Mouse (Mus musculus): Measurements from ENCODE around the gene Hnrnph3. TPM values are rescaled to one million over a fixed set of nuclear protein-coding genes. Genes with fewer than 3 reads are reported as not detected.

Hnrnph3 gene
- polyA plus RNA-seq, 1 experiment from 2014 or later, result 163 TPM

DNA sequence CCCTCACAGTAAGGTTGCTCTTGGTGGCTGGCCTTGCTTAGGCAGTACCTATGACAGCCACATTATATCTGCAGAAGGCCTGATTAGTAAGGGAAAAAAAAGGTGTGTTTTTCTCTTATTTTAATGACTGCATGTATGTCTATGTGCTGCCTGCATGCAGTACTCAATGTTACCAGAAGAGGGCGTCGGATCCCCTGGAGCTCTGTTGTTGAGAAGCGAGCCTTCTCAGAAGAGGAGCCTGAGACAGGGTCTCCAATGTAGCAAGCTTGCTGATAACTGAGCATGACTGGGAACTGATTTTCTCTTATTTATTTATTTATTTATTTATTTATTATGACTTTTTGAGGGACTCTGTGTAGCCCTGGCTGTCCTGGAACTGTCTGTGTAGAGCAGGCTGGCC, 36.7 kb downstream of the Hnrnph3 start:
- 28% methylated on average over 3 of the region's 3 CpGs for WGBS
- H3K36me3 ChIP-seq (ENCODE audit: control insufficient read depth, insufficient read depth, low read length), result no peaks in the 10 kb centered on the region; the same call in 1 of the 2 replicates

DNA sequence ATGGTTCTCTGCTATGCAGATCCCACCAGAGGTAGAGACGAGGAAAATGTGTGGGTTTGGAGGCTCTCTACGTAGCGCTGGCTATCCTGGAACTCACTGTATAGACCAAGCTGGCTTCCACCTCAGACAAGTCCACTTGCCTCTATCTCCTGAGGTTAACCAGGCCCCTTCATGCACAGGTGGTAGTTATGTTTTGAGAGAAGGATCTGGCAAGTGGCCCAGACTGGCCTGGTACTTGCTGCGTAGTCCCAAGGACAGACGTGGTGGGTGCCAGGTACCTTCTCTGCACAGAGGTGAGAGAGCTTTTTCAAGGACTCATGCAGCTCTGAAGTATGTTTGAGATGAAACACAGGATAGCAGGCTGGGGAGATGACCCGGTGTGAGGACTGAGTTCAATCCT, 39.5 kb downstream of the Hnrnph3 start:
- no peaks in the 10 kb centered on the region for H3K27me3 ChIP-seq (ENCODE audit: control insufficient read depth, insufficient read depth, low read length)
- no peak overlapping the region for H3K4me2 ChIP-seq (replicated peaks; ENCODE audit: low read depth, low read length)
- no peak for DNase-seq (ENCODE audit: low spot score)
- no peak overlapping the region for H3K9ac ChIP-seq (ENCODE audit: low read depth, low read length)
- no peaks in the 10 kb centered on the region for H3K36me3 ChIP-seq (ENCODE audit: control insufficient read depth, insufficient read depth, low read length)
- no peak overlapping the region for H3K27ac ChIP-seq (ENCODE audit: low read depth, low read length)
- no peak overlapping the region for H3K4me3 ChIP-seq (ENCODE audit: low read depth, low read length)
- WGBS, result 92% methylated on average over 6 of the region's 6 CpGs
- no peaks in the 10 kb centered on the region for H3K9me3 ChIP-seq (ENCODE audit: control insufficient read depth, low read length)
- H3K4me1 ChIP-seq (replicated peaks; ENCODE audit: control insufficient read depth, insufficient read depth, low read length), result no peaks in the 10 kb centered on the region
- no peak for ATAC-seq (ENCODE audit: low FRiP score)

More for the DNA sequence above, 36.7 kb downstream of the Hnrnph3 start:
- Histone ChIP-seq H3K4me2 (replicated peaks; ENCODE audit: low read depth, low read length) (no peak overlapping the region), H3K9ac (ENCODE audit: low read depth, low read length) (no peak overlapping the region), H3K27ac (ENCODE audit: low read depth, low read length) (no peak overlapping the region), H3K9me3 (ENCODE audit: control insufficient read depth, low read length) (no peaks in the 10 kb centered on the region), H3K27me3 (ENCODE audit: control insufficient read depth, insufficient read depth, low read length) (no peaks in the 10 kb centered on the region), H3K4me1 (replicated peaks; ENCODE audit: control insufficient read depth, insufficient read depth, low read length) (no peaks in the 10 kb centered on the region), H3K4me3 (ENCODE audit: low read depth, low read length) (no peak overlapping the region)
- no peak for ATAC-seq (ENCODE audit: low FRiP score)
- peak; percentile 56 for DNase-seq (ENCODE audit: low spot score)

DNA sequence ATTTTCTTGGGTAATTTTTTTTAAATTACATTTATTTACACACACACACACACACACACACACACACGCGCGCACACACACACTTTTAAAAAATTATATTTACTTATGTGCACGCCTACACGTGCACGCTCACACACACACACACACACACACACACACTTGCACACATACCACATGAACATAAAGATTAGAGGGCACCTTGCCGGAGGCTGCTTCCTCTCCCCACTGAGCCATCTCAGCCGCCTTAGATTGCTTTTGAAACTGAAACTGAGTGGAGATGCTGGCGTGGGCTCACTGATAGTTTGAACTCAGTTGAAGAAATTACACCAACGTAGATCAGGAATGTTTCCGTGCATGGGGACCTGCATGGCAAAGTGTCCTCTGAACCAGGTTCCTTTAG, 39.9 kb downstream of the Hnrnph3 start:
- H3K4me2 ChIP-seq (replicated peaks; ENCODE audit: low read depth, low read length), result no peak overlapping the region
- no peaks in the 10 kb centered on the region for H3K9me3 ChIP-seq (ENCODE audit: control insufficient read depth, low read length)
- DNase-seq (ENCODE audit: low spot score) (no peak), ATAC-seq (ENCODE audit: low FRiP score) (no peak)
- H3K4me1 ChIP-seq (replicated peaks; ENCODE audit: control insufficient read depth, insufficient read depth, low read length), result no peaks in the 10 kb centered on the region
- H3K4me3 ChIP-seq (ENCODE audit: low read depth, low read length), result no peak overlapping the region
- no peaks in the 10 kb centered on the region for H3K27me3 ChIP-seq (ENCODE audit: control insufficient read depth, insufficient read depth, low read length)
- no peak overlapping the region for H3K9ac ChIP-seq (ENCODE audit: low read depth, low read length)
- 96% methylated on average over 11 of the region's 11 CpGs for WGBS
- no peaks in the 10 kb centered on the region for H3K36me3 ChIP-seq (ENCODE audit: control insufficient read depth, insufficient read depth, low read length)
- H3K27ac ChIP-seq (ENCODE audit: low read depth, low read length), result no peak overlapping the region

DNA sequence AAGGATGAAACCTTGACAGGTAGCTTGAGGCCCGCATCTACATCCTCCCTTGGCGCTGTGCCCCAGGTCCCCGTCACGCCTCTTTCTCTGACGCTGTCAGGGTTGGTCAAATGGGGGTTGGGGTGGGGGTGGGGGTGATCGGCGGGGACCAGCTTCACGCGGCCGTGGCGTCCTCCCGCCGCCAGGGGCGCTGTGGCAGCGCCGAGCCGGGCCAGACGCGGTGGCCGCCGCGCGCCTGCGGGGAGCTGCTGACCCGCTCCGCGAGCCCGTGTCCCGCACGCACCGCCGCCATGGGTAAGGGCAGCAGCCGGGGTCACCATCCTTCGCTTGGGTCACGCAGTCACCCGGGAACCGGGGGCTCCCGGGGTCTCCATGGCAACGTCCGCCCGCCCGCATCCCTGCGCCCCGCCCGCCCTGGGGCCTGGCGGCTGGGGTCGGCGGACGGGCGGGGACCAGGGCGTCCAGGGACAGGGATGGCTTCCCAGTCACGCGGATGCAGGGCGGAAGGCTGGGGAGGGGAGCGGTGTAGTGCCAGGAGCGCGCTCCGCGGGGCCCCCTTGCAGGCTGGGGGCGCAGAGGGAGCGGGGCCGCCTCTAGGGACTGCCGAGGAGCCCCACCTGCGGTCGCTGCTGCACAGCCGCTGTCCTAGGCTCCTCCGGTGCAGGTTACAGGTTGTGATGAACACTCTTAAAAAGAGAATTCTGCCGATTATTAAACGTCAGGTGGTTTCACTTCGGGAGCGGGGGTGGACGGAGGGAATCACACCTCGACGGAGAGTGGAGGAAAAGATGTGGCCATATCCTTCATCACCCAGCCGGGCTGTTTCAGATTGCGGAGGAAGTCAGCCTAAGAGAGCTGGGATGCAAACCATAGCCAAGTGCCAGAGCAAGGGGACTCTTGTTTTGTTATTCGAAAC, 43.7 kb downstream of the Hnrnph3 start, which contains the start of gene Rufy2:
TSS of gene Rufy2 (plus strand) at position 185 of the 916 bp plus-strand sequence.
- DNase-seq (ENCODE audit: low spot score), result peak; percentile 94
- Histone ChIP-seq H3K9me3 (ENCODE audit: control insufficient read depth, low read length) (no peaks in the 10 kb centered on the region), H3K4me2 (replicated peaks; ENCODE audit: low read depth, low read length) (peak within 1 kb of the TSS; percentile 55), H3K27me3 (ENCODE audit: control insufficient read depth, insufficient read depth, low read length) (no peaks in the 10 kb centered on the region), H3K9ac (ENCODE audit: low read depth, low read length) (peak within 1 kb of the TSS; percentile 93), H3K36me3 (ENCODE audit: control insufficient read depth, insufficient read depth, low read length) (no peaks in the 10 kb centered on the region), H3K27ac (ENCODE audit: low read depth, low read length) (peak within 1 kb of the TSS; percentile 84), H3K4me3 (ENCODE audit: low read depth, low read length) (peak within 1 kb of the TSS; percentile 90), H3K4me1 (replicated peaks; ENCODE audit: control insufficient read depth, insufficient read depth, low read length) (no peaks in the 10 kb centered on the region)
- peak; percentile 95 for ATAC-seq (ENCODE audit: low FRiP score)
- WGBS, result 1% methylated on average over 58 of the region's 77 CpGs

DNA sequence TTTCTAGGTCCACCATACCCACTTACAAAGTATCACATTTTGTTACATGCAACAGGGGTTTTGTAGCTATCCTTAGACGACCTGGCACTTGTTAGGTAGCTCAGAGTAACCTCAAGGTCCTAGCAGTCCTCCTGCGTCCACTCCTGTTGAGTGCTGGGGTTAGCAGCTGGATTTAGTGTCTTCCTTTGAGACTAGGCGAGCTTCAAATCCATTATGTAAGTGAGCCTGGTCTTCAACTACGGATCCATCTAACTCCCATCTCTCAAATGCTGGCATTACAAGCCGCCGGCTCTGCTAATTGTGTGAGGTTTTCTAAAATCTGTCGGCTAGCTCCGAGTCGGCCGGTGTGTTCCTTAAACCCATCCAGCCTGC, 44.4 kb downstream of the Hnrnph3 start:
- ATAC-seq (ENCODE audit: low FRiP score), result peak; percentile 28
- peak overlapping the region; percentile 90 for H3K4me3 ChIP-seq (ENCODE audit: low read depth, low read length)
- DNase-seq (ENCODE audit: low spot score), result no peak
- H3K9me3 ChIP-seq (ENCODE audit: control insufficient read depth, low read length), result no peaks in the 10 kb centered on the region
- peak overlapping the region; percentile 55 for H3K4me2 ChIP-seq (replicated peaks; ENCODE audit: low read depth, low read length)
- no peaks in the 10 kb centered on the region for H3K27me3 ChIP-seq (ENCODE audit: control insufficient read depth, insufficient read depth, low read length)
- H3K9ac ChIP-seq (ENCODE audit: low read depth, low read length), result peak overlapping the region; percentile 93
- H3K27ac ChIP-seq (ENCODE audit: low read depth, low read length), result peak overlapping the region; percentile 84; the same call in 1 of the 2 replicates
- 10% methylated on average over 10 of the region's 10 CpGs for whole genome bisulfite sequencing
- no peaks in the 10 kb centered on the region for H3K36me3 ChIP-seq (ENCODE audit: control insufficient read depth, insufficient read depth, low read length)
- H3K4me1 ChIP-seq (replicated peaks; ENCODE audit: control insufficient read depth, insufficient read depth, low read length), result no peaks in the 10 kb centered on the region

DNA sequence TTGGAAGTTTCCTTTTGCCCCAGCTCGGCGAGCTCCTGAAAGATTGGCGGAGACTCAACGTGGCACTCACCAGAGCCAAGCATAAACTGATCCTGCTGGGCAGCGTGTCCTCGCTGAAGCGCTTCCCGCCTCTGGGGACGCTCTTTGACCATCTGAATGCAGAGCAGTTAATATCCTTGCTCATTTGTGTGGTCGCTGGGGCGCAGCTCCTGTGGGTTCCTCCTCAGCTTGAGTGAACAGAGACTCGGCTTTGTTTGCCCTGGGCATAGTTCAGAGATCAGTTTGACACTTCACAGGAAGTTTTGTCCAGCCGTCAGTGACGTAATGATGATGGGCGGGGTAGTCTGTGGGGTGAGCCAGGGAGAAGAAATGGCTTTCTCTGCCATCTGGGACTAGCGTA, 52.2 kb downstream of the Hnrnph3 start:
- H3K4me3 ChIP-seq (ENCODE audit: low read depth, low read length), result no peak overlapping the region
- 0 out of 2 replicates have a peak, but pooled peaks cover 2% of the 10 kb centered on the region for H3K36me3 ChIP-seq (ENCODE audit: control insufficient read depth, insufficient read depth, low read length)
- no peaks in the 10 kb centered on the region for H3K4me1 ChIP-seq (replicated peaks; ENCODE audit: control insufficient read depth, insufficient read depth, low read length)
- WGBS, result 67% methylated on average over 16 of the region's 16 CpGs
- ATAC-seq (ENCODE audit: low FRiP score), result no peak
- H3K9ac ChIP-seq (ENCODE audit: low read depth, low read length), result no peak overlapping the region
- no peaks in the 10 kb centered on the region for H3K27me3 ChIP-seq (ENCODE audit: control insufficient read depth, insufficient read depth, low read length)
- no peak overlapping the region for H3K4me2 ChIP-seq (replicated peaks; ENCODE audit: low read depth, low read length)
- peak; percentile 29 for DNase-seq (ENCODE audit: low spot score)
- no peaks in the 10 kb centered on the region for H3K9me3 ChIP-seq (ENCODE audit: control insufficient read depth, low read length)
- no peak overlapping the region for H3K27ac ChIP-seq (ENCODE audit: low read depth, low read length)

DNA sequence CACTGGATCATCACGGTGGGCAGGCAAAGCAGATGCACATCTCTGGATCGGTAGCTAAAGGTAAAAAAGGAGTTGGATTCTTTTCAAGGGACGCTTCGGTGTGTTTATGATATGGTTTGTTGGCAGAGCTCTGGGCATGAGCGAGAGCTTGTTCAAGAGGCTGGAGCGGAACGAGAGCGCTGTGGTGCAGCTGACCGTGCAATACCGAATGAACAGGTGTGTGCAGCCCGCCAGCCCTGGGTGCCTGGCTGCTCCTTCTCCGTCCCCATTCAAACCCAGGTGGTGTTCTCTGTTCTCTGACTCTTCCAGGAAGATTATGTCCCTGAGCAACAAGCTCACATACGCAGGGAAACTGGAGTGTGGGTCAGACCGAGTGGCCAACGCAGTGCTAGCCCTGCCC, 57.7 kb downstream of the Hnrnph3 start:
- no peak for ATAC-seq (ENCODE audit: low FRiP score)
- 98% methylated on average over 15 of the region's 15 CpGs for WGBS

DNA sequence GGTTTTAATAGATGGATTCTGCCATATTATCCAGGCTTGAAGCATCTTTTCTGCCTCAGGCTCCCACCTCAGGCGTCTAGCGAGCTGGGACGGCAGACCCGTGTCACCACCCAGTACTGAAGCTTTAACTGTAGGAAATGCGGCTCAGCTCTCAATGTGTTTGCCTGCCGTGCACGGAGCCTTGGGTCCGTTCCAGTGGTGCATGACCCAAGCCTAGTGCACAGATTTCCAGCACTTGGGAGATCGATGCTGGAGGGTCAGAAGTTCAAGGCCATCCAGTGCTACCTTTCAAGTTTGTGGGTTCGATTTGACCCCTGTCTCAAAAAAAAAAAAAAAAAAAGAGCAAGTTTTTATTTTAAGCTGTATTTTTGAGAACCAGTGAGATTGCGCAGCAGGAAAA, 58.2 kb downstream of the Hnrnph3 start:
- no peak for DNase-seq (ENCODE audit: low spot score)
- Histone ChIP-seq H3K36me3 (ENCODE audit: control insufficient read depth, insufficient read depth, low read length) (0 out of 2 replicates have a peak, but pooled peaks cover 2% of the 10 kb centered on the region), H3K27me3 (ENCODE audit: control insufficient read depth, insufficient read depth, low read length) (no peaks in the 10 kb centered on the region), H3K4me2 (replicated peaks; ENCODE audit: low read depth, low read length) (no peak overlapping the region), H3K4me3 (ENCODE audit: low read depth, low read length) (no peak overlapping the region), H3K4me1 (replicated peaks; ENCODE audit: control insufficient read depth, insufficient read depth, low read length) (no peaks in the 10 kb centered on the region), H3K9me3 (ENCODE audit: control insufficient read depth, low read length) (no peaks in the 10 kb centered on the region), H3K27ac (ENCODE audit: low read depth, low read length) (no peak overlapping the region), H3K9ac (ENCODE audit: low read depth, low read length) (no peak overlapping the region)
- ATAC-seq (ENCODE audit: low FRiP score), result no peak
- WGBS, result 94% methylated on average over 11 of the region's 11 CpGs

More for the DNA sequence above, 57.7 kb downstream of the Hnrnph3 start:
- no peak overlapping the region for H3K9ac ChIP-seq (ENCODE audit: low read depth, low read length)
- 0 out of 2 replicates have a peak, but pooled peaks cover 2% of the 10 kb centered on the region for H3K36me3 ChIP-seq (ENCODE audit: control insufficient read depth, insufficient read depth, low read length)
- no peak overlapping the region for H3K4me3 ChIP-seq (ENCODE audit: low read depth, low read length)
- no peak for DNase-seq (ENCODE audit: low spot score)
- no peak overlapping the region for H3K27ac ChIP-seq (ENCODE audit: low read depth, low read length)
- H3K27me3 ChIP-seq (ENCODE audit: control insufficient read depth, insufficient read depth, low read length), result no peaks in the 10 kb centered on the region
- no peak overlapping the region for H3K4me2 ChIP-seq (replicated peaks; ENCODE audit: low read depth, low read length)
- H3K4me1 ChIP-seq (replicated peaks; ENCODE audit: control insufficient read depth, insufficient read depth, low read length), result no peaks in the 10 kb centered on the region
- no peaks in the 10 kb centered on the region for H3K9me3 ChIP-seq (ENCODE audit: control insufficient read depth, low read length)

All from hindbrain, embryonic 11.5 days (tissue).